Comparison of ENCODE assay signal across 18 mouse cellular contexts in the genomic region with DNA sequence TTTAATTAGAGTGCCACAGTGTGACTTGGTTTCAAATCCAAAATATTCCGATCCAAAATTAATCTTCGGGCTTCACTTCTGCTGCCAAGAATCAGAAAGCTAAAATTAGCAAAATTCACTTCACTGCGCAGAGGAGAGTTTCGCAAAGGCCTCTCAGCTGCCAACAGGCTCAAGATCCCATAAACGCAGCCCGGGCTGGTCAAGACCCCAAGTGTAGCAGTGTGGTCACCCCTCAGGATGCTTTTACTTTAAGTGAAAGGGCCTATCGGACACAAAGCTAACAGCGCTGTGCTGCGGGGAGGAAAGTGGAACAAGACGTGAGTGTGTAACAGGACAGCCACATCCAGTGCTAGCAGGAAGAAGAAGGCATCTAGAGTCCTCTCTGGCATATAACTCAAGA.
DNase-seq lines count a peak whose midpoint lies in the region; ATAC-seq and TF ChIP-seq lines count a peak whose summit lies in the region.
"Had no signal": no experiment of that assay in that cellular context is flagged by ENCODE, and none has a peak within 500 bp of the region (broad histone marks: within the 10 kb centered on the region; RNA-seq: fewer than 3 reads in every experiment).

No protein-coding gene starts in this region.

- peaks cover 64% of the 10 kb centered on the region for H3K4me1 ChIP-seq in cerebellum, adult 2 months (ENCODE audit: control insufficient read depth, insufficient read depth, low read length)
- peaks cover 6% of the 10 kb centered on the region; the same call in 1 of the 2 replicates for H3K4me1 ChIP-seq in lung, embryonic 16.5 days (replicated peaks; ENCODE audit: control insufficient read depth, insufficient read depth, low read length)

- peak; percentile 66 to 77 for DNase-seq in cerebellum, adult 2 months
- DNase-seq in cerebellum, postnatal 4 days (ENCODE audit: low spot score in 2 of 2), result no peak
- peak; percentile 19 to 33 for DNase-seq in heart, adult 18-20 months
- DNase-seq in heart, postnatal 4 days, result no peak
- DNase-seq in lung, postnatal 14 days, result no peak
- DNase-seq in brain, adult 2 months (ENCODE audit: low read depth, low spot score), result peak; percentile 72
- DNase-seq: adrenal gland, postnatal 14 days; gastrocnemius, adult 2 months; gastrocnemius, postnatal 25 days had no signal

- ATAC-seq in lung, embryonic 16.5 days (ENCODE audit: low read depth), result peak; percentile 16; the same call in 1 of the 2 replicates
- ATAC-seq: forebrain, embryonic 14.5 days; hindbrain, embryonic 16.5 days; inflammation-experienced regulatory T-cells, adult 6 months had no signal

- H3K4me2 ChIP-seq in lung, embryonic 16.5 days (ENCODE audit: low read depth, low read length), result no peak overlapping the region
- H3K4me2 ChIP-seq: embryonic facial prominence, embryonic 15.5 days; heart, embryonic 13.5 days; hindbrain, embryonic 12.5 days had no signal

- H3K9me3 ChIP-seq in lung, embryonic 16.5 days (ENCODE audit: control insufficient read depth, low read length), result no peaks in the 10 kb centered on the region
- H3K9me3 ChIP-seq: embryonic facial prominence, embryonic 15.5 days; forebrain, embryonic 10.5 days; heart, embryonic 13.5 days; hindbrain, embryonic 12.5 days had no signal

- H3K27ac ChIP-seq in cerebellum, adult 2 months (ENCODE audit: insufficient read depth, low read length), result peak overlapping the region; percentile 66
- no peak overlapping the region for H3K27ac ChIP-seq in lung, embryonic 16.5 days (ENCODE audit: low read length)
- H3K27ac ChIP-seq: embryonic facial prominence, embryonic 15.5 days; forebrain, embryonic 10.5 days; gastrocnemius, adult 2 months; heart, embryonic 13.5 days; hindbrain, embryonic 12.5 days had no signal

- no peak for TF ChIP-seq POLR2A in cerebellum, adult 2 months (IDR thresholded peaks at IDR 0.05; ENCODE audit: borderline replicate concordance, insufficient read depth, low read length)

- no peak overlapping the region for H3K9ac ChIP-seq in lung, embryonic 16.5 days (ENCODE audit: low read length)
- H3K9ac ChIP-seq: embryonic facial prominence, embryonic 15.5 days; heart, embryonic 13.5 days; hindbrain, embryonic 12.5 days had no signal

- no peaks in the 10 kb centered on the region for H3K27me3 ChIP-seq in cerebellum, adult 2 months (ENCODE audit: control insufficient read depth, insufficient read depth, low read length)
- no peaks in the 10 kb centered on the region for H3K27me3 ChIP-seq in lung, embryonic 16.5 days (ENCODE audit: control insufficient read depth, insufficient read depth, low read depth, low read length)
- H3K27me3 ChIP-seq: embryonic facial prominence, embryonic 15.5 days; heart, embryonic 13.5 days; hindbrain, embryonic 12.5 days had no signal

- H3K36me3 ChIP-seq in lung, embryonic 16.5 days (ENCODE audit: control insufficient read depth, insufficient read depth, low read length), result no peaks in the 10 kb centered on the region
- H3K36me3 ChIP-seq: embryonic facial prominence, embryonic 15.5 days; heart, embryonic 13.5 days; hindbrain, embryonic 12.5 days had no signal

- no peak for TF ChIP-seq CTCF in cerebellum, adult 2 months (IDR thresholded peaks at IDR 0.05; ENCODE audit: borderline replicate concordance, insufficient read depth, low read depth, low read length)

- 8% methylated on average over 10 of the region's 10 CpGs for WGBS in cerebellum, adult 2 months
- WGBS in lung, embryonic 16.5 days, result 59% methylated on average over 10 of the region's 10 CpGs

- H3K4me3 ChIP-seq in cerebellum, adult 2 months (replicated peaks; ENCODE audit: insufficient read depth, low read depth, low read length), result no peak overlapping the region
- H3K4me3 ChIP-seq in lung, embryonic 16.5 days (ENCODE audit: low read length), result no peak overlapping the region
- H3K4me3 ChIP-seq: embryonic facial prominence, embryonic 15.5 days; erythroblast, embryonic 14.5 days; forebrain, embryonic 10.5 days; gastrocnemius, adult 2 months; heart, embryonic 13.5 days; hindbrain, embryonic 12.5 days had no signal

Comparison
In these comparisons a context has a peak if more than half of its experiments do, and no peak if none do; other contexts are left out.
1. DNase-seq: peak in cerebellum, adult 2 months (2 of 2), heart, adult 18-20 months (2 of 2) and brain, adult 2 months (single experiment); none in cerebellum, postnatal 4 days (0 of 2), heart, postnatal 4 days (single experiment) and lung, postnatal 14 days (single experiment).